Mouse (Mus musculus) ES-Bruce4 (cell line): ENCODE measurements at regions not wholly inside any gene's neighbourhood (a gene's known extent, or its start where the extent isn't known, plus 50 kb on each side); places are given as distances from the start of the nearest gene placed in this dataset.

Source experiments
- CTCF ChIP-seq: IDR thresholded peaks from one replicate; pipeline ENCODE4 v1.8.1; 2011; ENCODE audit warnings: low read depth, low read length
- POLR2A ChIP-seq: IDR thresholded peaks from one replicate; pipeline ENCODE4 v1.8.1; 2011; ENCODE audit warnings: low read length; ENCODE audit not compliant: insufficient read depth

- no peak for TF ChIP-seq POLR2A
- TF ChIP-seq CTCF, result no peak
These were observed 82.1 kb upstream of the Cpsf6 start for GRCm38 (mm10) chr10:117461791-117462516.
